Mouse (Mus musculus) kidney, adult 8-10 months (tissue): ENCODE results near the gene Casp7.

Experiments used
- DNase-seq, 2 experiments: peaks; one replicate each; pipeline ENCODE4 v3.0.0; 2022

The Casp7 gene

GRCm38 (mm10) chr19:56425492-56425891 lies 28.6 kb downstream of the Casp7 start:
- DNase-seq = peak; percentile 27 to 31

GRCm38 (mm10) chr19:56430369-56430768 lies 33.4 kb downstream of the Casp7 start:
- DNase-seq = no peak

GRCm38 (mm10) chr19:56432706-56433105 lies 35.8 kb downstream of the Casp7 start:
- no peak for DNase-seq

GRCm38 (mm10) chr19:56433581-56433980 lies 36.7 kb downstream of the Casp7 start:
- DNase-seq = no peak

GRCm38 (mm10) chr19:56436380-56436779 lies 39.5 kb downstream of the Casp7 start:
- peak in 1 of 2 experiments; percentile 9 for DNase-seq

- DNase-seq = no peak
These were observed 41.6 kb downstream of the Casp7 start for GRCm38 (mm10) chr19:56438357-56439071.

- no peak for DNase-seq
These were observed 42.1 kb downstream of the Casp7 start for GRCm38 (mm10) chr19:56439072-56439434.

GRCm38 (mm10) chr19:56443445-56443844 lies 46.5 kb downstream of the Casp7 start:
- DNase-seq = no peak

- no peak for DNase-seq
These were observed 51.9 kb downstream of the Casp7 start for GRCm38 (mm10) chr19:56448784-56449183.

- no peak for DNase-seq
These were observed 52.6 kb downstream of the Casp7 start for GRCm38 (mm10) chr19:56449537-56449936.

GRCm38 (mm10) chr19:56450892-56451291 lies 54.0 kb downstream of the Casp7 start:
- no peak for DNase-seq

- no peak for DNase-seq
These were observed 54.9 kb downstream of the Casp7 start for GRCm38 (mm10) chr19:56451867-56452266.

GRCm38 (mm10) chr19:56452421-56452820 lies 55.5 kb downstream of the Casp7 start:
- no peak for DNase-seq

GRCm38 (mm10) chr19:56454862-56455261 lies 57.9 kb downstream of the Casp7 start:
- DNase-seq = no peak

GRCm38 (mm10) chr19:56455369-56455768 lies 58.4 kb downstream of the Casp7 start:
- DNase-seq = no peak

- no peak for DNase-seq
These were observed 60.6 kb downstream of the Casp7 start for GRCm38 (mm10) chr19:56457569-56457968.

- DNase-seq = peak; percentile 64 to 78
These were observed 62.5 kb downstream of the Casp7 start for GRCm38 (mm10) chr19:56459154-56460050.

GRCm38 (mm10) chr19:56460241-56460640 lies 63.3 kb downstream of the Casp7 start:
- peak in 1 of 2 experiments; percentile 13 for DNase-seq

- DNase-seq = peak; percentile 42 to 78
These were observed 64.7 kb downstream of the Casp7 start, which contains the start of gene Plekhs1 for GRCm38 (mm10) chr19:56461522-56462101. Gene Plekhs1, plus strand, starts transcription at chr19:56461640.

- no peak for DNase-seq
These were observed 65.9 kb downstream of the Casp7 start for GRCm38 (mm10) chr19:56462786-56463185.

GRCm38 (mm10) chr19:56466486-56466885 lies 69.6 kb downstream of the Casp7 start:
- no peak for DNase-seq

- no peak for DNase-seq
These were observed 73.5 kb downstream of the Casp7 start for GRCm38 (mm10) chr19:56470286-56471020.

- DNase-seq = no peak
These were observed 75.0 kb downstream of the Casp7 start for GRCm38 (mm10) chr19:56471934-56472333.
